Mouse (Mus musculus): ENCODE measurements around the gene Rgs9bp.
A peak's percentile ranks its signal among the peaks of the same experiment; 100 is the strongest.
"Not testable (repeated sequence)": the region's sequence is repeated elsewhere in the genome, so short reads cannot be mapped to it uniquely, and the experiment has no call there.

The Rgs9bp gene

DNA sequence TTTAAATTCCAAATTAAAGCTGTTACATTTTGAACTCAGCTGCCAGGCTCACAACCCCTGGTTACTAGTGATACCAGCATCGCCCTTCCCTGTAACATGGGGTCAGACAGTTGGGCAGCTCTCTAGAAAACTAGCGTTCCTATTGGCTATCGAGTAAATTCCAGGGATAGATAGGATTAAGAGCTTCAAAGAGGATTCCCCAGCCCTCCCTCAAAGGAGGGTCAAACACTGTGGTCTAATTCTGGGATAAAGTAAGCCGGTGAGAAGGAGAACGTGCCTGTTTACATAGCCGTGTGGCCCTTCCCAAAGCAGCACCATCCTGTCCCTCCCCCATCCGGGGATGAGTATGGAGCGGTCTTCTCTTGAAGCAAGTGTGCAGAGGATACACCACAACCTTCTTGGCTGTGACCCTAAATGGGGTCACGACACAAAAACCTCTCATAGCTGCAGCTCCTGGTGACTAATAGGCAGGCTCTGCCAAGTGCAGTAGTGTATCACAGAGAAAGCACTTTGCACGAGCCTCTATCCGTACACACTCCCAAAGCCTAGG, 1.8 kb downstream of the Rgs9bp start:
- no peak for DNase-seq (ENCODE audit: low spot score in 2 of 2)

DNA sequence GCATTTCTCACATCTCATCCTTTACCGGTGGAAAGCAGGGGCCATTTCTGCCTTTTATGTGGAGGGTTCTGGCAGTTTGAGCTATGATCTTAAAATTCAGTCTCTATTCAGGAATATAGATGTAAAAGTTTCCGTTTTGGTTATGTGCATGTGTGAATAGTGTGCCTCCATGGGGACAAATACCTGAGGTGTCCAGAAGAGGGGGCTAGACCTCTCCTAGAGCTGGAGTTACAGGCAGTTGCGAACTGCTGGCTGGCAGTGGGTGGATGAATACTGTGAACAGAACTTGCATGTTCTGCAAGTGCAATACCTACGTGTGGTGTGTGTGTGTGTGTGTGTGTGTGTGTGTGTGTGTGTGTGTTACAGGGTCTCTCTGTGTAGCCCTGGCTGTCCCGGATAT, 2.7 kb downstream of the Rgs9bp start:
- DNase-seq (ENCODE audit: low spot score in 2 of 2): no peak

DNA sequence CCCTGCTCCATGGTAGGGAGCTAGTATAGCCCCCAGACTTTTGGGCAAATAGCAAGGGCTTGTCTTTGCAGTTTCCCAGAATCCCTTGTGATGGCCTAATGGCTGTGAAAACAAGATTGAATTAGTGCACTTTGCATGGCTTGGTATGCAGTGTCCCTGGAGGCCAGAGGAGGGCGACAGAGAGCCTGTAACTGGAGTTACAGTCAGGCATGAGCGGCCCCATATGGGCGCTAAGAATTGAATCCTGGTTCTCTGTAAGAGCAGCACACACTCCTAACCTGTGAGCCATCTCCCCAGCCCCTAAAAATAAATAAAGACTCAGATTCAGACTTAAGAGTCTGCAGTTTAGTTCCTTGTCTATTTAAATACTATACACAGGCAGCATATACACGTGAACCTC, 5.5 kb downstream of the Rgs9bp start:
- DNase-seq (ENCODE audit: low spot score in 2 of 2): peak; percentile 22 to 52

DNA sequence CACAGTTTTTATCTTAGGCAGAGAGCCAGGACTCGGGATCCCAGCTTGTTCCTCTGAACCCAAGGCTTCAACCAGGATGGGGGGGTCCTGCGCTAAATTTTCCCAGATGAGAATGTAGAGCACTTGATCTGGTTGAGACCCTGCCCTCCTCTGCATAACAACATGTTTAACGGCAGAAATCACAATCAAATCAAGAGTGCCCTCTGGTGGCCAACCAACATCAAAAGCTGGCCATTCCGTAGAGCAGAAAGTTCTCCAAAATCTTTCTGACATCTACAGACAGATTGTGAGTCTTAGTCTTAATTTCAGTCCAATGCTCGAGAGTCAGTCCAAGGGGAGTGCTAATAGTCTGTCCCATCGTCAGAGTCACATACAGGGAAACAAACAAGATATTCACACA, 14.5 kb downstream of the Rgs9bp start:
- DNase-seq (ENCODE audit: low spot score in 2 of 2): not testable (repeated sequence)

DNA sequence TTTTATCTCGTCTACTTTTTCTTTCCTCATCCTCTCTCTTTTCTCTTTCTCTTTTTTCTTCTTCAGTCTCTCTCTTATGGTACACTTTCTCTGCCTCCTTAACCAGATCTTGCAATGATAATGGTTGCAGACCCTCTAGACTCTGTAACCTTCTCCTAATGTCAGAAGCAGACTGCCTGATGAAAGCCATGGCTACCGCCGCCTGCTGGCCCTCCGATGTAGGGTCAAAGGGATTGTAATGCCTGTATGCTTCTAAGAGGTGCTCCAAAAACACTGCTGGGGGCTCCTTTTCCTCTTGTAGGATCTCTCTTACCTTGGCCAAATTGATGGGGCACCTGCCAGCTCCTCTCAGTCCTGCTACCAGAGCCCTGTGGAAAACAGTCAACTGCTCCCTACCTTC, 15.7 kb downstream of the Rgs9bp start:
- not testable (repeated sequence) for DNase-seq (ENCODE audit: low spot score in 2 of 2)

DNA sequence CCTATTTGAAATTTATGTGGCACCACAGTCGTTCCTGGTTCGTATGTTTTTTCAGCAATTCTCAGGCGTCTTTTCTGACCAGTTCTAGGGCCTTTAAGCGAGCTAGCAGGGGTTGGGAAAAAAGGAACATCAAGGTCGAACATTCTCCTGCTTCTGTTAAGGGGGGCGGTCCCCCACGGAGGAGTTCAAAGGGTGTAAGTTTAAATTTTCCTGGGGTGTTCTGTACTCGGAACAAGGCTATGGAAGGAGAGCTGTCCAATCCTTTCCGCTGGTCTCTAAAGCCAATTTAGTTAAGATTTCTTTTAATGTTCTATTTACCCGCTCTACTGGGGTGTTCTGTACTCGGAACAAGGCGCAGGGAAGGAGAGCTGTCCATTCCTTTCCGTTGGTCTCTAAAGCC, 19.4 kb downstream of the Rgs9bp start:
- not testable (repeated sequence) for DNase-seq (ENCODE audit: low spot score in 2 of 2)

DNA sequence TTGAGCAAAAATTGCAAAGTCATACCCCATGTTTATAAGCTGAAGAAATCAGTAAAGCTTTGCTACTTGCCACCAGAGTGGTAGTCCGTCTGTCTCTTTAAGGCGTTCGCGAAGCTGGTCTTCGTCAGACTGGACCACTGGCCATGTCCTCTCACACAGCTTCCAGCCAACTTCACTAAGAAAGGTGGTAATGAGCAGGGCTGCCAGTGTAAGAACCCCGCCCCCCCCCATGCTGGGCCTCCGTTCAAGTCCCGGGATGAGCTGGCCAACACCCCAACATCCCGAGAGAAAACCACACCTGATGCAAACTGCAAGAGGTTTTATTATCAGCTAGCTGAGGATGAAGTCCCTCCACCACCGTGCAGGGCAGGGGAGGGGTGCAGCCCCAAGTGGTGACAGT, 20.5 kb downstream of the Rgs9bp start:
- DNase-seq (ENCODE audit: low spot score in 2 of 2): not testable (repeated sequence)

DNA sequence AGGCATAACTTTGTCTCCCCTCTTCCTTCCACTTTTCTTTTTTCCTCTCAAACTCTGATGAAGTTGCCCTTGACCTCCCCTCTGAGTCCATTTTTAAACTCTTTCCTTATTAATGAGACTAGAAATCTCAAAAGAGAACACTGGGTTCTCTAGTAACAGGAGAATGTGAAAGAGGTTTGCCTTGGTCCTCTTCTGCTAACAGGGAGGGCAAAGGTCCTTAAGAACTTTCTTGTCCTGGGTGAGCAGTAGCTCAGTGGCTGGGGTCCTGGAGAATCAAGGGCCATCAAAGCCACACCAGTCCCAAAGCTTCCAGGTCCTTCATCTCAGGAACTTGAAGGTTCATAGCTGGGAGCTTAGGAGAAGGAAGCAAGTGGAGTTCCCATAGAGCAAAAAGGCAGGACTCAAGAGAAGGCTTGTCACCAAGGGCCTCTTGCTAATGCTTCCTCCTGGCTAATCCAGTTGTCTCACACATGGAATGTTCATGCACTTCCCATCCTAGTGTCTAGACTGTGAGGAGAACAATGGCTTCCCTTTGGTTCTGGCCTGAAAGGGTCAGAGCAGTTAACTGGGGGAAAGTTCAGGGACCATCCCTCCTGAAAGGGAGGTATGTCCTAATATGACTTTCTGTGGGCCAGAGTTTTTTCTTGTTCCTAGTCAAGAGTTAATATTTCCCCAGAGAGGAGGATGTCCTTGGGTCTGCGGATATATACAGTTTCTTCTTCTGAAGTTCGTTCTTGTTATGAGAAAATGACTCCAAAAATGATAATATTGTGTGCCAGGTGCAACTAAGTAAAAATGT, 21.1 kb downstream of the Rgs9bp start:
- DNase-seq (ENCODE audit: low spot score in 2 of 2): no peak

DNA sequence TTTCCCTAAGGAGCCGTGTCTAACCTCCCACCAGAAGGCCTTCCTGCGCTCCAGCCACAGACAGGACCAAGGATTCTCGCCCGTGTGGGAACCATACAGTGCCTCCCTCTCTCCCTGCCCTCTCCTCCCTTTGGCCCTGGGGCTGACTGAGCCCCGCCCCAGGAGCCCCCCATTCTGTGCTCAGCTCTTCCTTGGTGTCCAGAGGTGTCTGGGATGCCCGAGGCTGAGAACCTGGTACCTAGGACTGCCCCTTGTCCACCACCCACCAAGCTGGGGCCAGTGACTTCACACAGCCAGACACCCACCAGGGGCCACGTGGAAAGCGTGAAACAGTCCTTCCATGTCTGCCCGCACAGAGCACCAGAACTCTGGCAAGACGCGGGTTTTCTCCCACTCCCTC, 22.3 kb downstream of the Rgs9bp start:
- no peak for DNase-seq (ENCODE audit: low spot score in 2 of 2)

DNA sequence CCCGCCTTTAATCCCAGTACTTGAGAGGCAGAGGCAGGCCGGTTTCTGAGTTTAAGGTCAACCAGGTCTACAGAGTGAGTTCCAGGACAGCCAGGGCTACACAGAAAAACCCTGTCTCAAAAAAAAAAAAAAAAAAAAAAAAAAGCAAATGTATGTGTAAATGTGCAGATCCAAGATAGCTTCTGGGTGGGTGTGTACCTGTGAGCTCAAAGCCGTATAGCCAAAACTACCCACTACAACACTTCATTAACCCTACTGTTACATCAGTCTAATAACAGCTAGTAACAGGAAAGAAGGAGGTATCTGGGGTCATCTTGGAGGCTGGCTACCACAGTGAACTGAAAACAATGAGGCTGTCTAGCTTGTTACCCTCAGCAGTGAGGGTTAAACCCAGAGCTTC, 25.5 kb downstream of the Rgs9bp start:
- no peak for DNase-seq (ENCODE audit: low spot score in 2 of 2)

DNA sequence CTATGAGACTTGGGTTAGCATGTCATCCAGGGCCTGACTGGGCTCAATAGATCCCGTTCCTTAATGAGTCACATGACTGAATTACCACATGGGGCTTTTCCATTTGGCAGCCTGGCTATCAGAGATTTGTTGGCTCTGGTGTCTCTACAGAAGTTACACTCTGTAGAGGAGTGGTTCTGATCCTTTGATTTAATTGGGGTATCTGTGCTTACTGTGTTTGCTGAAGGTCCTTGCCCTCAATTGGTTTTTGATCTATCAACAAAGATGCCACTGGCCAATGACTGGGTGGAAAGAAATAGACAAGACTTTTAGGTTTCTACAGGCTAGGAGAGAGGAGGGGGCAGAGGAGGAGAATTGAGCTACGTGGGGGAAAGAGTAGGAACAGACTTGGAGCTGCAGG, 26.7 kb downstream of the Rgs9bp start:
- no peak for DNase-seq (ENCODE audit: low spot score in 2 of 2)

DNA sequence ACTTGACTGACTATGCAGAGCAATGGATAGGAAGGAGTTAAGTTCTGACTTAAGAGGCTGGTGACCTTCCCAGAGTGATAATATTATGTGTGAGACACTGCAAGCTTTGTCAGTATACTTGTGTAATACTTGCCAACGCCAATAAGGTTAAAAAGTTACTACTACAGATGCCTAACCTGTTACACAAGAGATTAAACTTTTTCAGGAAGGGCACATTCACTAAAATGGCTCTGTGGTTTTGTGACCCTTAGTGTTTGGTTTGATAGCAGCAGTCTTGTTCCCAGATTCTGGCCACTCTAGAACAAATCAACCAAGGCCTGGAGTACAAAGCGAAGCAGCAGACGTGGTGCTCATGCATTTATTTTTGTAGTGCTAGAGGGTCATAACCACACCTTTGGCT, 27.8 kb downstream of the Rgs9bp start:
- no peak for DNase-seq (ENCODE audit: low spot score in 2 of 2)

DNA sequence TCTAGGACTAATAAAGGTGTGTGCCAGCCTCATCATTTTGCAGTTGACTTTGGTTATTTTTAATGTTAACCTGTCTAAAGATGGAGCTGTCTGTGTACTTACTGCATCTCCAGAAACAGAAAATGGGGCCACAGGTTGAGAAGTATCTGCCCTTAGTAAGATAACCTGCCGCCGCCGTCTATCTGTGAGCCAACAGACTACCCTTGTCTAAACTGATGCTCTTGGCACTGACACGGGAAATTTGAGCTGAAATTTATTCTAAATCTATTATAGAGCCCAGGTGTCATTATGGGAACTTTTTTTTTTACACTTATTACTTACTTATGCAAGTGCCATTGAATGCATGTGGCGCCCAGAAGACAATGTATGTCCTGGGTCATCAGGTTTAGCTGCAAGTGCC, 28.5 kb downstream of the Rgs9bp start:
- DNase-seq (ENCODE audit: low spot score in 2 of 2): no peak

DNA sequence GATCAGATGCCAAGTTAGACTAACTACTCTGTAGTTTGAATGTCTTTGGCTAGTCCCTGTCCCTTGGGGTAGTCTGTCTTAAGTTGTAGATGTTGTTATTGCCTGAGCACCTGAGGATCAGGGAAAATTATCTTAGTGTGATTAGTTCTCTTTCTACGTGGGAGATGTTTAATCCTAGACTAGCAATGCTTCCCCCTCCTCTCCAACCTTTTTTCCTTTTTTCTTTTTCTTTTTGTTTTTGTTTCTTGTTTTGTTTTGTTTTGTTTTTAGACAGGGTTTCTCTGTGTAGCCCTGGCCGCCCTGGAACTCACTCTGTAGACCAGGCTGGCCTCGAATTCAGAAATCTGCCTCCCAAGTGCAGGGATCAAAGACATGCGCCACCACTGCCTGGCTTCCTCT, 29.2 kb downstream of the Rgs9bp start, which contains the start of gene Nudt19:
Nudt19 (minus strand) TSS at position 100 of the 399 bp plus-strand sequence.
- DNase-seq (ENCODE audit: low spot score in 2 of 2): no peak

DNA sequence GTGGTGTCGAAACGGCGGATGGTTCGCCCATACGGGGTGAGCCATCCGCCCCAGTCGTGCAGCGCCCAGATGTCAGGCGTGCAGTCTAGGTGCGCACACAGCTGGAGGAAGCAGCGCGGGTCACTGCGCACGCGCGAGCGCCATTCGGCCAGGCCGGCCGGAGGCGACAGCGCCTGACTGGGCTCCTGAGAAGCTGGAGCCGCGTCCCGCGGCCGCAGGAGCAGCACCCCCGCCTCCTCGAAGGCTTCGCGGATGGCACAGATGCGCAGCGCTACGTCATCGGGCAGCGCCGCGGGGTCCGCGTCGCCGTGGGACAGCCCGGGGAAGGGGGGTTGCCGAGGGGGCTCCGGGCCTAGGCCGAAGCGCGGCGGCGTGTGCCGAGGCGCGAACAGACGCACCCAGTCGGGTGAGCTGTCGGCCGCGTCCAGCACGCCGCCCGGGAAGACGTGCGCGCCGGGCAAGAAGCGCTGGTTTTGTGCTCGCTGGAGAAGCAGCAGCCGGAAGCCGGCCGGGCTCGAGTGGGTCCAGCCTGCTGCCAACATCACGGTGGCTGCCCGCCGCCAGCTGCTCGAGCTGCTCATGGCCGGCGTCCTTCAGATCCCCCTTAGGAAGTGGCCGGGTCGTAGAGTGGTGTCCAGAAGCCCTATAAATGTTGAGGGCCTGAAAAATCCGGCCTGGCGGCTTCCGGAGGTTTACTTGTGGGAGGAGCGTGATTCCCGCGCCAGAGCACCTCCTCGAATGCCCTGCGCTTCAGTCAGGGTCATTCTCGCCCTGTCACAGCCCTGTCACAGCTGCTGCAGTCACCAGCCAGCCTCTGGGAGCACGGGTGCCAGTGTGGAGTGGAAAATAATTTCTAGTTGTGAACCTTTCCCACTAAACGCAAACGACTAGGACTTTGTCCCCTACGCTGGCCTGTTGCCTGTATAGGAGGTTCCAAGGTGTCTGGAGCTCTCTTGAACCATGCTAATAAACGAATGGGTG, 29.9 kb downstream of the Rgs9bp start:
- peak; percentile 71 to 80 for DNase-seq (ENCODE audit: low spot score in 2 of 2)

DNA sequence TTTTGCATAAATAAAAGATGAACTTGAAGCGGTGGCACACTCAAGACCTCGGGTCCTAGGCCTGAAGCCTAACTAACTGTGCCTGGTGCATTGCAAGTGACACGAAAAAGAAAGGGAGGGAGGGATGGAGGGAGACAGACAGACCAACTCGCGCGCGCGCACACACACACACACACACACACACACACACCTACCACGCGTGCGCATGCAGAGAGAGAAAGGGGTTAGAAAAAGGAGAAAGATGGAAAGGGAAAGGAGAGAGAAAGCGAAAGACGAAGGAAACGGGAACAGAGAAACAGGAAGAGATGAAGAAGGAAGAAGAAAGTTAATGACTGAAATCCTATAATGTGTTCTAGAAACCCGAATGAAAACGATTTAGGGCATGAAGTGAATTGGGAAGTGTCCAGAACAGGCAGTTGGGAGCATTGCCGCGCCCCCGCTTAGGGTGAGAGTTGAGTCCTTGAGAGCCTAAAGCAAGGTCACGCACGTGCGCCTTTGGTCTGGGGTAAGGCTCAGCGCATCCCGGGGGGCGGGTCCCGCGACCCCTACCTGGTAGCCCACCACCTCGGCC, 30.7 kb downstream of the Rgs9bp start:
- no peak for DNase-seq (ENCODE audit: low spot score in 2 of 2)

DNA sequence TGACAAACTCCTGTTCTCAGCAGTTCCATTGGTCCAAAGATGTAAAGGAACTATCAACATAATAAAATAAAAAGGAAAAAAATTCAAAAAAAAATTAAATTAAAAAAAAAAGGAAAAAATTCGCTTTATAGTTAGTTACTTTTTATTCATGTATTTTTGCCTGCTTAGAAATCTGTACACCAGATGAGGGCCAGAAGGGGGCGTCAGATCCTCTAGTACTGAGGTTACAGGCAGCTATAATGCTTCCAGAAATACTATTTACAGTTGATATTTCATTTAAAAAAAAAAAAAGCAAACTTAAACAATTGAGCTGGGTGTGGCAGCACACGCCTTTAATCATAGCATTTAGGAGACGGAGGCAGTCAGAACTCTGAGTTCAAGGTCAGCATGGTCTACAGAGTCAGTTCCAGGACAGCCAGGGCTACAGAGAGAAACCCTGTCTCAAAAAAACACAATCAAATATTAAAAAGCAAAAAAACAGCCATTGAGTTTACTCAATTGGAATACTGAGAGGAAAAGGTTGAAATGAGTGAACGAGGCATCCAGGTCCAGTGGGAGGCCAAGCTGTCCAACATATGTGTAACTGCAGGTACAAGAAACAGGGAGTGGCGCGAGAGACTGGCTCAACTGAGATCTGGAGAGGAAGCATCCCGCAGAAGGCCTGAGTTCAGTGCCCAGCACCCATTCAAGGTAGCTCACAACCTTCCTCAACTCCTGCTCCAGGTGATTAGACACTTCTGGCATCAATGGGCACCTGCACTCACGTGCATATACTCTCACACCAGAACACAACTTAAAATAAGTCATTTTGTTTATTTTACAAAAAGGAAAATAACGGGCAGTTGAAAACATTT, 31.4 kb downstream of the Rgs9bp start:
- peak; percentile 23 to 45 for DNase-seq (ENCODE audit: low spot score in 2 of 2)

DNA sequence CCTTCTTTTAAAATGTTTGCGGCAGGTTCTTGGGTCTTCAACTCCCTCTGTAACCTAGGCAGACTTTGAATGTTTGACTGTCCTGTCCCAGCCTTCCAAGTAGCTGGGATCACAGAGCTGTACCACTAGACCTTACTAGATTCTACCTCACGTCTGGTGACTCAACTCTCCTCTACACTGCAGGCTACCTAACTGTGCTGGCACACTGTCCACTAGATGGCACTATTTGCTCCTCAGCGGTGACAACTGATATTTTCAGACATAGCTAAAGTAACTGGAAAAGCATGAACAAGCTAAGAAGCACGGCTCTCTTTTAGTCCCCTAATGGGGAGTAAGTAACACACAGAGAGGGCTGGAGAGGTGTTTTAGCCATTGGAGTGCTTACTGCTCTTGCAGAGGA, 39.5 kb downstream of the Rgs9bp start:
- peak in 1 of 2 experiments; percentile 57 for DNase-seq (ENCODE audit: low spot score in 2 of 2)

DNA sequence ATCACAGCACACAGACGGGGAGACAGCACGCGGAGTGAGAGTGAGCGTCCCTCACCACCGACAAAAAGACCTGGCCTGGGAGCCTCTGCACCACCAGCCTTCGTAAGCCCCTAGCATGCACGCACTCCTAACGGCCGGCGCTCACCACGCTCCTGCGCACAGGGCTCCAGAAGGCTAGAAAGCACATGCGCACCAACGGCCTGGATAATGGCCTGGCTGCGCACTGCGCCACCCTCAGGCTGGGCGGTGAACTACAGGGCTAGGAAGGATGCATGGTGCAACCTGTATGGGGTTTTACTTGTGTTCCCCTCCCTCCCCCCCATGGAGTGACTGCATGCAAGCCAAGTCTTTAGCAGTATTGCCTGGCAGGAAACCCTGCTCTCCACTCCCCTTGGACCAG, 47.8 kb downstream of the Rgs9bp start, which contains the start of gene Tdrd12:
Tdrd12 (minus strand) TSS at position 184 of the 400 bp plus-strand sequence.
- DNase-seq (ENCODE audit: low spot score in 2 of 2): no peak

DNA sequence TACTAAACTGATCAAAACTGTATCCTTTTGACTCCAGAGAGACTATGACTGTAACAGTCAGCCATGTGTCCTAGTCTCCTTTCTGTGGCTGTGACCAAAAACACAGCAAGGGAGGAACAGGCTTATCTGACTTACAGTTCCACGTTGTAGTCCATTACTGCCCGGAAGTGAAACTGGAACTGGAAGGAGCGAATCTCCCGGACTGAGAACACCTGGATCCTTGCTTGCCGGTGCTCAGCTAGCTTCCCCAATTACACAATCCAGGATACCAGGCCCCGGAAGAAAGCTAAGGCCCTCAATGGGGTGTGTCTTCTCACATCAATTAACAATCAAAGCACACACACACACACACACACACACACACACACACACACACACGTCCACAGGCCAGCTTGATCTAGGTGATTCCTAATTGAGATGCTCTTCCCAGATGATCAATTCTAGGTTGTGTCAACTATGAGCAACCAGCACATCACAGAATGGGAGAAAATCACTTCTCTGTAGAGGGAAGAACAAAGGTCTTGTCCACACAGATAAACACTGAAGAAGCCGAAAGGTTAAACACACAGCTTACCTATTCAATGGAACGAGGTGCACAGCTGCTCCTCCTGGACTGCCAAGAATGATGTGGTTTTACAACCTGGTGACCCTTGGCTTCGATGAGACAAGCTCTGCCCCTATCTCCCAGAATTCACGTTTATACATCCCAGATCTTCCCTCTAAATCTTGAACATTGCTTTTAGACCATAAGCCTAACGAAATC, 49.5 kb downstream of the Rgs9bp start:
- no peak for DNase-seq (ENCODE audit: low spot score in 2 of 2)

Data from spleen, postnatal 14 days (tissue).